Mouse (Mus musculus): ENCODE results near the gene Prkar2a.

GRCm38 (mm10) chr9:108726116-108726515, 37.0 kb downstream of the Prkar2a start:
- TF ChIP-seq CTCF (IDR thresholded peaks at IDR 0.05; ENCODE audit: extremely low read depth, insufficient read length, insufficient replicate concordance, low read depth, low read length) = no peak
- no peak for TF ChIP-seq POLR2A (IDR thresholded peaks at IDR 0.05; ENCODE audit: low read depth, low read length)
